Mouse (Mus musculus) stomach, embryonic 14.5 days (tissue): ENCODE data around the gene Psg16. TPM values are rescaled to one million over a fixed set of nuclear protein-coding genes. Genes with fewer than 3 reads are reported as not detected.

Experiments
- ATAC-seq: fragments of 200-750 bp; cut with Nextera tagmentation; 2 replicates; pipeline ENCODE4 v1.8.0; 2017; ENCODE audit warnings: low read depth, moderate TSS enrichment; ENCODE audit not compliant: insufficient number of reproducible peaks, insufficient read depth, low FRiP score
- H3K27ac ChIP-seq: fragments of 300-500 bp; sonication (generic); 2 replicates; pipeline ENCODE4 v1.5.1; 2014; ENCODE audit warnings: mild to moderate bottlenecking, low read length, moderate library complexity, mixed read lengths
- H3K27me3 ChIP-seq: fragments of 300-500 bp; sonication (generic); 2 replicates; pipeline ENCODE4 v1.6.1; 2014; ENCODE audit warnings: low read length, control low read depth, mixed read lengths; ENCODE audit not compliant: control insufficient read depth, insufficient read depth
- H3K36me3 ChIP-seq: fragments of 300-500 bp; sonication (generic); 2 replicates; pipeline ENCODE4 v1.6.1; 2014; ENCODE audit warnings: mild to moderate bottlenecking, control low read depth, low read length, moderate library complexity, mixed read lengths; ENCODE audit not compliant: control insufficient read depth, insufficient read depth
- H3K4me1 ChIP-seq: fragments of 300-500 bp; sonication (generic); 2 replicates; pipeline ENCODE4 v1.6.1; 2014; ENCODE audit warnings: low read length, control low read depth, mixed read lengths; ENCODE audit not compliant: control insufficient read depth, insufficient read depth
- H3K4me2 ChIP-seq: fragments of 300-500 bp; sonication (generic); replicated peaks from 2 replicates; pipeline ENCODE4 v1.6.1; 2014; ENCODE audit warnings: low read depth, low read length, control low read depth
- H3K4me3 ChIP-seq: fragments of 300-500 bp; sonication (generic); 2 replicates; pipeline ENCODE4 v1.5.1; 2014; ENCODE audit warnings: low read depth, low read length, control low read depth
- H3K9ac ChIP-seq: fragments of 300-500 bp; sonication (generic); replicated peaks from 2 replicates; pipeline ENCODE4 v1.6.1; 2014; ENCODE audit warnings: low read depth, mild to moderate bottlenecking, control low read depth, low read length, moderate library complexity, mixed read lengths
- H3K9me3 ChIP-seq: fragments of 300-500 bp; sonication (generic); 2 replicates; pipeline ENCODE4 v1.6.1; 2016; ENCODE audit warnings: low read depth, low read length, control low read depth; ENCODE audit not compliant: control insufficient read depth
- WGBS: fragments of 180-500 bp; shearing (Covaris S2); extraction: QIAGEN DNeasy Blood & Tissue Kit; methylation state at CpG from one replicate; pipeline ENCODE4 v1.1.7; 2014; 5-methylcytosine and 5-hydroxymethylcytosine counted together
- polyA plus RNA-seq: library from polyadenylated mRNA; unstranded; fragments of >200 nt; fragmentation: Nextera tagmentation; extraction: Ambion mirVana; gene quantifications from 2 replicates; pipeline ENCODE4 v1.2.1, GENCODE M21; 2014

The Psg16 gene
- polyA plus RNA-seq, 1 experiment from 2014 or later = 0.10 TPM

GRCm38 (mm10) chr7:17028923-17029322 is 44.9 kb upstream of the Psg16 start:
- no peak for ATAC-seq
- 73% methylated on average over 7 of the region's 7 CpGs for WGBS
- Histone ChIP-seq H3K4me1 (peaks cover 20% of the 10 kb centered on the region), H3K27me3 (no peaks in the 10 kb centered on the region), H3K9me3 (no peaks in the 10 kb centered on the region), H3K4me3 (no peak overlapping the region), H3K4me2 (no peak overlapping the region), H3K9ac (no peak overlapping the region), H3K36me3 (peaks cover 22% of the 10 kb centered on the region), H3K27ac (no peak overlapping the region)

GRCm38 (mm10) chr7:17030239-17030638 is 43.6 kb upstream of the Psg16 start:
- WGBS = 71% methylated on average over 7 of the region's 7 CpGs
- H3K4me1 ChIP-seq = peaks cover 16% of the 10 kb centered on the region
- ATAC-seq = no peak

GRCm38 (mm10) chr7:17038018-17038695 is 35.7 kb upstream of the Psg16 start:
- H3K27ac ChIP-seq = no peak overlapping the region
- no peak overlapping the region for H3K9ac ChIP-seq
- peaks cover 80% of the 10 kb centered on the region for H3K36me3 ChIP-seq
- no peaks in the 10 kb centered on the region for H3K27me3 ChIP-seq
- H3K4me3 ChIP-seq = no peak overlapping the region
- 53% methylated on average over 9 of the region's 9 CpGs for WGBS
- H3K9me3 ChIP-seq = no peaks in the 10 kb centered on the region
- no peaks in the 10 kb centered on the region for H3K4me1 ChIP-seq
- no peak overlapping the region for H3K4me2 ChIP-seq
- no peak for ATAC-seq

More at GRCm38 (mm10) chr7:17030239-17030638, 43.6 kb upstream of the Psg16 start:
- H3K4me2 ChIP-seq = no peak overlapping the region
- H3K27me3 ChIP-seq = no peaks in the 10 kb centered on the region
- no peak overlapping the region for H3K27ac ChIP-seq
- no peak overlapping the region for H3K4me3 ChIP-seq
- no peak overlapping the region for H3K9ac ChIP-seq
- peaks cover 35% of the 10 kb centered on the region for H3K36me3 ChIP-seq
- H3K9me3 ChIP-seq = no peaks in the 10 kb centered on the region

- WGBS = 93% methylated on average over 7 of the region's 7 CpGs
- Histone ChIP-seq H3K4me2 (no peak overlapping the region), H3K9ac (no peak overlapping the region), H3K9me3 (no peaks in the 10 kb centered on the region), H3K27me3 (no peaks in the 10 kb centered on the region), H3K4me3 (no peak overlapping the region), H3K4me1 (no peaks in the 10 kb centered on the region), H3K36me3 (peaks cover 80% of the 10 kb centered on the region), H3K27ac (no peak overlapping the region)
- no peak for ATAC-seq
These were observed 34.5 kb upstream of the Psg16 start for GRCm38 (mm10) chr7:17039373-17039772.

- H3K36me3 ChIP-seq = peaks cover 73% of the 10 kb centered on the region
- no peaks in the 10 kb centered on the region for H3K9me3 ChIP-seq
- no peaks in the 10 kb centered on the region for H3K27me3 ChIP-seq
- no peak for ATAC-seq
- H3K9ac ChIP-seq = no peak overlapping the region
- H3K4me2 ChIP-seq = no peak overlapping the region
- H3K4me3 ChIP-seq = no peak overlapping the region
- no peaks in the 10 kb centered on the region for H3K4me1 ChIP-seq
- H3K27ac ChIP-seq = no peak overlapping the region
- WGBS = 59% methylated on average over 1 of the region's 1 CpGs
These were observed 28.1 kb upstream of the Psg16 start for GRCm38 (mm10) chr7:17045743-17046142.

GRCm38 (mm10) chr7:17047041-17047682 is 26.7 kb upstream of the Psg16 start:
- no peak for ATAC-seq
- peaks cover 71% of the 10 kb centered on the region for H3K36me3 ChIP-seq
- no peaks in the 10 kb centered on the region for H3K27me3 ChIP-seq
- no peak overlapping the region for H3K4me3 ChIP-seq
- no peaks in the 10 kb centered on the region for H3K4me1 ChIP-seq
- H3K9ac ChIP-seq = no peak overlapping the region
- H3K27ac ChIP-seq = no peak overlapping the region
- H3K4me2 ChIP-seq = no peak overlapping the region
- WGBS = 90% methylated on average over 5 of the region's 5 CpGs
- H3K9me3 ChIP-seq = no peaks in the 10 kb centered on the region

- no peaks in the 10 kb centered on the region for H3K27me3 ChIP-seq
- no peak overlapping the region for H3K27ac ChIP-seq
- whole genome bisulfite sequencing = 87% methylated on average over 10 of the region's 10 CpGs
- H3K9me3 ChIP-seq = no peaks in the 10 kb centered on the region
- H3K36me3 ChIP-seq = peaks cover 60% of the 10 kb centered on the region
- no peak overlapping the region for H3K9ac ChIP-seq
- H3K4me2 ChIP-seq = no peak overlapping the region
- H3K4me1 ChIP-seq = no peaks in the 10 kb centered on the region
- no peak for ATAC-seq
- H3K4me3 ChIP-seq = no peak overlapping the region
These were observed 25.2 kb upstream of the Psg16 start for GRCm38 (mm10) chr7:17048431-17049190.

- H3K27me3 ChIP-seq = no peaks in the 10 kb centered on the region
- H3K36me3 ChIP-seq = peaks cover 49% of the 10 kb centered on the region
- H3K9me3 ChIP-seq = no peaks in the 10 kb centered on the region
- no peaks in the 10 kb centered on the region for H3K4me1 ChIP-seq
- H3K4me2 ChIP-seq = no peak overlapping the region
- no peak overlapping the region for H3K4me3 ChIP-seq
- WGBS = 69% methylated on average over 11 of the region's 11 CpGs
- H3K27ac ChIP-seq = no peak overlapping the region
- no peak overlapping the region for H3K9ac ChIP-seq
- ATAC-seq = no peak
These were observed 23.3 kb upstream of the Psg16 start for GRCm38 (mm10) chr7:17050491-17050890.
